Mouse (Mus musculus): ENCODE data around the gene Wdr64.

Gene Wdr64

GRCm38 (mm10) chr1:175698293-175698692 is at the start of gene Wdr64:
Gene Wdr64 (plus strand): TSS chr1:175698593.
- no peak for DNase-seq (ENCODE audit: extremely low read depth, low read depth)

- DNase-seq (ENCODE audit: extremely low read depth, low read depth): no peak
These were observed 49.8 kb upstream of the Wdr64 start for GRCm38 (mm10) chr1:175648615-175649014.

GRCm38 (mm10) chr1:175659900-175660299 is 38.5 kb upstream of the Wdr64 start:
- DNase-seq (ENCODE audit: extremely low read depth, low read depth): no peak

DNA sequence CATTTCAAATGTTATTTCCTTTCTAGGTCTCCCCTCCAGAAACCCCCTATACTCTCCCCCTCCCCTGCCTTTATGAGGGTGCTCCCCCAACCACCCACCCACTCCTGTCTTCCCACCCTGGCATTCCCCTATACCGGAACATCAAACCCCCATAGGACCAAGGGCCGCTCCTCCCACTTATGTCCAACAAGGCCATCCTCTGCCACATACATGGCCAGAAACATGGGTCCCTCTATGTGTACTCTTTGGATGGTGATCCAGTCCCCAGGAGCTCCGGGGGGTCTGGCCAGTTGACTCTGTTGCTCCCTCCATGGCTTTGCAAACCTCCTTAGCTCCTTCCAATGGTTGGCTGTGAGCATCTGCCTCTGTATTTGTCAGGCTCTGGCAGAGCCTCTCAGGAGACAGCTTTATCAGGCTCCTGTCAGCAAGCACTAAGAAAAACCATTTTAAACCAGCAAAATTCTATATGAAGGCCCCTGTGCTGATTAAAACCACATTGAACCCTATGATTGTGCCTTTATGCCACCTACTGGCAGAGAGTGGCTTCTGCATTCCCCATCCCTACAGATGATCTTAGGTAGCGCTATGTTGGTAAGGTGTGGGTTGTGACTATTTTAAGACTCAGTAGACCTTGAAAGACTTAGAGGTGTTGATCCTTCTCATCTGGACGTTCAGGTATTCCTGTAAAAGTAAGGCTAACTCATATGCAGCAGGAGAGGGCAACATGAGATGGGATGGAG is 29.6 kb upstream of the Wdr64 start:
- no peak for DNase-seq (ENCODE audit: extremely low read depth, low read depth)

- DNase-seq (ENCODE audit: extremely low read depth, low read depth): no peak
These were observed 28.9 kb upstream of the Wdr64 start for GRCm38 (mm10) chr1:175669456-175669855.

GRCm38 (mm10) chr1:175670042-175670441 is 28.4 kb upstream of the Wdr64 start:
- no peak for DNase-seq (ENCODE audit: extremely low read depth, low read depth)

DNA sequence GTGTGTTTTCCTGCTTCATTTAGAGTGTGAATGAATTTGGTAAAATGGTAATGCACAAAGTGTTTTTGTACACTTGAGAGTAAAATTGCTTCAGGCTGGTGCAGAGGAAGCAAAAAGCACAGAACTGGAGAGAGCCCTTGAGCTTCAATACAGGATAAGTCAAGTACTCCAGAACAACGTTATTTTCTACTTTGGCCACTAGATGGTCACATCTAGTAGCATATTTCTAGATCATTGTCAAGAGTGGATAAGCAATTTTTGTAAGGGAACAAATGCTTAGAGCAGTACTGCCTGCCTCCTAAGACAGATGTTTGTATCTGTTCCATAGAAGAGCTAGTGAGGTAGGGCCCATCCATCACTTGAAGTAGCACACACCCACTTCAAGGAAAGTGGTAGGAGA is 26.8 kb upstream of the Wdr64 start:
- no peak for DNase-seq (ENCODE audit: extremely low read depth, low read depth)

DNA sequence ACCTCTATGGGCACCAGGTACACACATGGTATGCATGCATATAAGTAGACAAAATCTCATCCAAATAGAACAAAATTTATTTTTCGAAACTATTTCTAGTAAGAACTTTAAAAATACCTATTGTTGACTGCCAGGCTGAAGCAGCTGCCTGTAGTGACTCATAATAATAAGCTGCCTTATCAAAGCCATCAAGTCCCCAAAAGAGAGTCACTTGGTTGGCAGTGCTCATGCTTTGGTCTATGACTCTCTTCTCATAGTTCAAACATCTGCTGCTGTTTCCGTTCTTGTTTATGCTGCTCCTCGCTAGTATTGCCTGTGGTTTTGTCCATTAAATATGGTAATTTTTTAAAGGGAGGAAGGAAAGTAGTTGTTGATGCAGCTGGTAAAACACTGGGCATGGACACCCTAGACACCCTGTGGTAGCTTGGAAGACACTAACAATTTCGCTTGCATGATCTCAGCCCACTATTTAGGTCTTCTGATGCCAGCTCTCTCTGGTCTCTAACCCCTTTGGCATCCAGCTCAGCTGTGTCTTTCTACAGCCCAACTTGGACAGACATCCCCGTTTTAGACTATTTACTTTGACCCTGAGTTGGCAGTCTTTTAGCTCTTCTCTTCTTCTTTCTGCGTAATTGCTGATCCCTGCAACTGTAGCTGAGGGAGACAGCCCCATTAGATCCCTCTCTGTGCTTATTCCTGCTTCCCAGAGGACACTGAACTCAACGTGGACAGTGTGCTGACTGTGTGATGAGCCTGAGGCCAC is 24.6 kb upstream of the Wdr64 start:
- DNase-seq (ENCODE audit: extremely low read depth, low read depth): no peak

GRCm38 (mm10) chr1:175675116-175675515 is 23.3 kb upstream of the Wdr64 start:
- DNase-seq (ENCODE audit: extremely low read depth, low read depth): no peak

- no peak for DNase-seq (ENCODE audit: extremely low read depth, low read depth)
These were observed 20.9 kb upstream of the Wdr64 start for GRCm38 (mm10) chr1:175677459-175677858.

DNA sequence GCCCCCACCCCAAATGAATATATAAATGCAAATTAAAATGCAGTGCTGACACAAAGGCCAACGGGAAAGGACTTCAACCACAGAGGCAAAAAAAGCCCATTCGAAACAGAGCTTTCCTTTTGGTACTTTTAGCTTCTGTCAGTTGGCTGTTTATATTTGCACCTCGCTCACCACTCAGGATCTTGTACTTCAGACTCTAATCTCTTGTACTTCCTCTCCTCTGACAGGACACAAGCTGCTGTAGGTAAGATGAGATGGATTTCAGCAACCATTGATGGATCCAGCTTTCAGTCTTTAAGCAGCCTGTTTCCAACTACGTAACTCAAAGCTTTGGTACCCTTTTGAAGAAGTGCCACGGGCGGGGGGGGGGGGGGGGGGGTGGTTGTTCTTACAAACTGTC is 17.4 kb upstream of the Wdr64 start:
- no peak for DNase-seq (ENCODE audit: extremely low read depth, low read depth)

DNA sequence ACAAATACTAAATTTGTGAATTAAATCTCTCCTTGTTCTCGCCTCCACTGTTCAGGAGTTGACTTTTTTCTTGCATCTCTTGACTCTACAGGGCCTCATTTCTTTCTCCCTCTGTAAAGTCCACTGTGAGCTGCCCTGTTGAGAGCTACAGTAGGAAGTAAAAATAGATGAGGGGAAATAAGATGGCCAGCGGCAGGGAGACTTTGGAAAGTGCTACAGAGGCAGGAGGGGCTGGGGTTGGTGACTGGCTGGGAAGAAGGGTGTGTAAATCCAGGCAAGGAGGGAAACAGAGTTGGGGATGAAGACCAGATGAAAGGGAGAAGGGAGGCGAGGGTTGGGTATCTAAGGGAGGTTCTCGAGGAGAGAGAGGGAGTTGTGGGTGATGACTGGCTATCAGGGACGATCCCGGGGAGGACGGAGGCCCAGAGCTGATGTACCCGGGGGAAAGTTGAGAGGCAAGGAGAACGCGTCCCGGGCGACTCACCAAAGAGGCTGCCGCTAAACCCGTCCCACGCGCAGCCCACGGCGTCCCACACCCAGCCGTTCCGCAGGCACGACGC is 6.6 kb upstream of the Wdr64 start:
- no peak for DNase-seq (ENCODE audit: extremely low read depth, low read depth)

GRCm38 (mm10) chr1:175692246-175692996 is 6.0 kb upstream of the Wdr64 start, which contains the start of the genes Opn3 and Chml:
Gene Opn3 (minus strand): TSS chr1:175692776.
Gene Chml (minus strand): TSS chr1:175692901.
- DNase-seq (ENCODE audit: extremely low read depth, low read depth): peak; percentile 93

DNA sequence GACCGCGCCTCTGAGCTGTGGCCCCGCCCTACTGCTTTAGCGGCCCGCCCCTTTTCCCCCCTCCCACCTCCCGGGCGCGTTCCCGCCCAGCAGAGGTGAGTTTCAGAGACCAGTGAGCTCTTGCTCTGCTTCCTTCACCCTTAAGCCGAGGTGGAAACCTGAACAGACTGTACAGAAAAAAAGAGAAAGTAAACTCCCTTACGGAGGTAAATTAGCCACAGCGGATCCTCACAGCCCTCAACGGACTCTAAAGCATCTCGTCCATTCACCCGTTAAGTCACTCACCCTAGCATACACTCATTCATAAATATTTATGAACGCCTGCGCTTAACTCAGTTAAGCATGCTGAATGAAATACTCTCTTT is 5.4 kb upstream of the Wdr64 start:
- DNase-seq (ENCODE audit: extremely low read depth, low read depth): no peak

- DNase-seq (ENCODE audit: extremely low read depth, low read depth): no peak
These were observed 4.9 kb upstream of the Wdr64 start for GRCm38 (mm10) chr1:175693429-175693960.

DNA sequence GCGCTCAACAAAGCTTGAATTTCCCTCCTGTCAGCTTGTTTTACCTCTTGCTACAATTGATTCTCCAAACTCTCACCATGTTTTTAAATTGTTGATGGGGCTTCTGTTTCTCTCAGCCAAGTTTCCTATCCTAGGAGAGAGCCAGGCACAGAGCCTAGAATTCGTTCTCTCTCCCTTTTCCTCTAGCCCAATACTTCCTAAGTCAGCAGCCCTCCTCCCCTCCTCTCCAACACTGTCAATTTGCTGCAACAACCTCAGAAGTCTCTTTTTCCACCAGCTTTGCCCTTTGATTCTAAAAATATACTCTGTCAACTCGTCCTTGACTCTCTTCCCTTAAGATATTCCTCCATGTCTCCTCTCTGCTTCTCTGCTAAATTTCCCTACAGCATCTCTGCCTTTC is 982 bp downstream of the Wdr64 start:
- no peak for DNase-seq (ENCODE audit: extremely low read depth, low read depth)

- no peak for DNase-seq (ENCODE audit: extremely low read depth, low read depth)
These were observed 1.4 kb downstream of the Wdr64 start for GRCm38 (mm10) chr1:175699796-175700195.

DNA sequence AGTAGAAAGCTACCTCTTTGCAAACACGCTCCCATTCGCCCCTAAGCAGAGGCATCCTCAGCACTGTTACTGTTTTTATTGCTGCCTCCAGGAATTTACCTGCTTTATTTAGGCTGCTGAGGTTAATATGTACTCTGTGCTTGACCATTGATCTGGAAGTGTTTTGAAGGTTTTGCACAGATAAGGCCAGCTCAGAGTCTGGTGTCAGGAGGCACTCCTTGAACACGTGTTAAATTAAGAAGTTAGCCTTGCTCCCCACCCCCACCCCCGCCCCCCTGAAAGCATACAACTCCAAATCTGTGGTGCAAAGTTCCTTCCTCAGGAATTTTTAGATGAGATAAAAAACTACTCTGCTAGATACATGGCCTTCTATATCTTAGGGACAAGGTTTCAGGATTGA is 2.8 kb downstream of the Wdr64 start:
- DNase-seq (ENCODE audit: extremely low read depth, low read depth): no peak

- no peak for DNase-seq (ENCODE audit: extremely low read depth, low read depth)
These were observed 9.2 kb downstream of the Wdr64 start for GRCm38 (mm10) chr1:175707599-175707998.

DNA sequence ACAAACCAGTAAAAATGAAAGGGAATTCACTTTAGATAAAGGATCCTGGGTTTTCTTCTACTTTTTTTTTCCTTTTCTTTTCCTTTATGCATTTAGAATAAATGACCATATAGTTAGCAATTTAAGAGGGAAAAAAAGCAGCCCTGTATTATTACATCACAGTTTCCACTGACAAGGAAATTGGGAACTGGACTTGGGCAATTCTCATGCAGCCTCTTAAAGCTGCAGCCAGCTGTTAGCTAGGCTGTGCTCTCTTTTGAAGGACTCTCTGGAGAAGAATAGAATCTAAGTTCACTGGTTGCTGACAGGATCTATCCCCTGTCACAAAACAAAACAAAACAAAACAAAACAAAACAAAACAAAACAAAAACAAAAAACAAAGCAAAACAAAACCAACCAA is 9.6 kb downstream of the Wdr64 start:
- no peak for DNase-seq (ENCODE audit: extremely low read depth, low read depth)

DNA sequence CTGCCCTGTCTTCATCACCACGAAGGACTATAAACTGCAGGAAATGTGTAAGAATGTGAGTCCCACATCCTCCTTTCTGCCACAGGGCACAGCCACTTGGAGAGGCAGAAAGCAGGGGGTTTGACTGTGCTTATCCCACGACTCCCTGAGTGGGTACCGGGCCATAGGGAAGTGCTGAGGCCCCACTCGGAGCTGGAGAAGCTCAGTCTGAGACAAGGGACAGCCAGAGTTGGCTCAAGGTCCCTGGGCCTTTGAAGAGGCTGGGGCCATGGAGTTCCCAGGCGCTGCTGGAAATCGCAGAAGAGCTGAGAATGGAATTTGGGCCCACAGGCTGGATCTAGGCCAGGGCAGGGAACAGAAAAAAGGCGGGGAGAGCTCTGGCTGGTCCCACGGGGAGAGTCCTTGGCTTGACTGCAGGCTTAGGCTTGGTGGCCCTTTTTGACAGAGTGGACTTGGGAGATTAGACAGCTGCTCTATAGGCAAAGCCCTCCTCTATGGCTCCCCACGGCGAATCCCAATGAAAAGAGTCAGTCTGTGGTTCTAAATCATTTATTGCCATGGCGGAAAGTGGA is 14.0 kb downstream of the Wdr64 start:
- no peak for DNase-seq (ENCODE audit: extremely low read depth, low read depth)
